Mouse (Mus musculus): ENCODE data around the gene Ppp1r12b. TPM values are rescaled to one million over a fixed set of nuclear protein-coding genes. Genes with fewer than 3 reads are reported as not detected.

Gene Ppp1r12b
- polyA plus RNA-seq, 1 experiment from 2014 or later: 6.7 TPM

DNA sequence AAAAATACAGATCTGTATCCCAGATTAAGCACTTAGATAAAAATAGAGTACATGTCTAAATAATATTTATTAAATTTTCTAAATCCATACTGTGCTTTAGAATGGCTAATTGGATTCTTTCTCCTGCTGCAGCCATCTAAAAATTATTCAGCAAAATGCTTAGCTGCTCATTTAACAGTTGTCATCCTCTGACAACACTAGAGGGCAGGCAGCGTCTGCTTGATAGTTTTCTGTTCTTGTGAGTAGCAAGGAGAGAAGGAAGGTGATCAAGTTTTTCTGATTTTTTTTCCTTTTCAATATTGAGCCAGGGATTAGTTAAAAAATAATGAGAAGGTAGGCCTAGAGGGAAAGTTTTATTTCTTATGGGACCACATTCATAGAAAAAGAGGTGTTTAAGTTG, 17.2 kb upstream of the Ppp1r12b start:
- Histone ChIP-seq H3K4me1 (replicated peaks) (0 out of 2 replicates have a peak, but pooled peaks cover 7% of the 10 kb centered on the region), H3K9me3 (no peaks in the 10 kb centered on the region), H3K27ac (no peak overlapping the region), H3K4me3 (no peak overlapping the region), H3K27me3 (ENCODE audit: insufficient read depth, poor library complexity, severe bottlenecking) (no peaks in the 10 kb centered on the region), H3K36me3 (peaks cover 77% of the 10 kb centered on the region)
- WGBS: 78% methylated on average over 1 of the region's 1 CpGs
- DNase-seq (ENCODE audit: low spot score): no peak

DNA sequence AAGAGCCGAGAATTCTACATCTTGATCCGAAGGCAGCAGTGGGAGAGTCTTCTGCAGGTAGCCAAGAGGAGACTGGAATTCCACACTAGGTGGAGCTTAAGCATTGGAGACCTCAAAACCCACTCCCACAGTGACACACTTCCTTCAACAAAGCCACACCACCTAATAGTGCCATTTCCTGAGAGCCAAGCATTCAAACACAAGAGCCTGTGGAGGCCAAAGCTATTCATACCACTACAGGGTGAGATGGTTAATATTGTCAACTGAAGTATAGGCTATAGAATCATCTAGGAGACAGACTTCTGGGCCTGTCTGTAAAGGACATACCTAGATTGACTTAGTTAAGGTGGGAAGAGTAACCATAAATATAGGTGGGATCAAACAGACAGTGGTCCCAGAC, 9.7 kb upstream of the Ppp1r12b start:
- Histone ChIP-seq H3K4me1 (replicated peaks) (peaks cover 21% of the 10 kb centered on the region), H3K27ac (no peak overlapping the region), H3K9me3 (no peaks in the 10 kb centered on the region), H3K4me3 (no peak overlapping the region), H3K27me3 (ENCODE audit: insufficient read depth, poor library complexity, severe bottlenecking) (0 out of 2 replicates have a peak, but pooled peaks cover 6% of the 10 kb centered on the region), H3K36me3 (peaks cover 49% of the 10 kb centered on the region)
- whole genome bisulfite sequencing: 93% methylated on average over 2 of the region's 2 CpGs
- DNase-seq (ENCODE audit: low spot score): no peak

DNA sequence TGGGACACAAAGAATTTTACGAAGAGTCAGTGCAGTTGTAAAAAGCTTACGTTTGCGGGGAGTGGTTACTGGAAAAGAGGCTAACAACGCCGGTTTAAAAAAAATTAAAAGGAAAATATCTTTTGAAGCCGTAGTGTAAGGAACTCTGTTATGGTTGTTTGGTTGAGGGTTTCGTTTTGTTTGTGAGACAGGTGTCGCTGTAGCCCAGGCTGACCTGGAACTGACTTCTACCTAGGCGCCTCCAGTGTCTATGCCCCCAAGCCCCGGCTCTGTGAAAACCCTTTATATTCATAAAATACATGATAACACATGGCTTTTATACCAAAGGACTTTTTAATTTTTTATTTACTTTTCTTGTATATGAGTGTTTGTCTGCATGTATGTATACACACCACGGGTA, 7.1 kb upstream of the Ppp1r12b start:
- no peak for DNase-seq (ENCODE audit: low spot score)
- Histone ChIP-seq H3K27ac (peak overlapping the region; percentile 89), H3K4me3 (peak overlapping the region; percentile 72), H3K27me3 (ENCODE audit: insufficient read depth, poor library complexity, severe bottlenecking) (0 out of 2 replicates have a peak, but pooled peaks cover 6% of the 10 kb centered on the region), H3K4me1 (replicated peaks) (peaks cover 21% of the 10 kb centered on the region), H3K36me3 (peaks cover 23% of the 10 kb centered on the region), H3K9me3 (no peaks in the 10 kb centered on the region)
- 6% methylated on average over 11 of the region's 11 CpGs for WGBS

DNA sequence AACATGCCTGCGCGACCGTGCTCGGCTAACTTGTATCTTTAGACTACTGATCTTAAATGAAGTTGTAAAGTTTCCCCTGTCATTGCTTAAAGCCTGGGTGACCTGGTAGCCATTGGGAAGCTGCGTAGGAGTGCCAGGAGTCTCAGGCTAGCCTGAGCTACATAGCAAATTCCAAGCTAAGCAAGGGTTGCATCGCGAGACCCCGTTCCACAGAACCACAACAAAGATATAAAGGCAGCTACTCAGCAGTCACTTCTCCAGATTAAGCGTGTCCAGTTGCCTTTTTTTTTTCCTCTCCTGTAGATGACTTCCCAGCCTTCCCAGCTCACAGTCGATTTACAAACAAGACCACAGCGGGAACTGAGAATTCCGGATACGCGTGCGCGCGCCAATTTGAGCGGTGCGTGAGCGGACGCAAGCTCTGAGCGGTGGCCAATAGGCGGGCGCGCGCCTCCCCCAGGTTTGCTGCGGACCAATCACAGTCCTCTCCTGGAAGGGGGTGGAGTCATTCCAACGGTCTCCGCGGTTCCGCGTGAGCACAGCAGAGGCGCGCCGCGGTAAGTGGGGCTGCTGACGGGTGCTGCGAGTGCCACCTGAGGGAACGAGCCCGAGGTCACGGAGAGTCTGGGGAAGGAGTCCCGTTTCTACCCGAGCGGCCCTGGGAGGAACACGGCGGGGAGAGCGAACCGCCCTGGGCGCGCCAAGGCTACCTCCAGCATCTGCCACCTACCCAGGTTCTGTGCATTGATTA, 6.5 kb upstream of the Ppp1r12b start, which contains the start of gene Ube2t:
Gene Ube2t (plus strand): TSS at position 513 of the 751 bp plus-strand sequence.
- H3K36me3 ChIP-seq: peaks cover 17% of the 10 kb centered on the region
- H3K4me1 ChIP-seq (replicated peaks): peaks cover 21% of the 10 kb centered on the region
- peak within 1 kb of the TSS; percentile 89 for H3K27ac ChIP-seq
- H3K4me3 ChIP-seq: peak within 1 kb of the TSS; percentile 72
- WGBS: 2% methylated on average over 50 of the region's 50 CpGs
- no peaks in the 10 kb centered on the region for H3K9me3 ChIP-seq
- H3K27me3 ChIP-seq (ENCODE audit: insufficient read depth, poor library complexity, severe bottlenecking): 0 out of 2 replicates have a peak, but pooled peaks cover 6% of the 10 kb centered on the region
- DNase-seq (ENCODE audit: low spot score): peak; percentile 95

DNA sequence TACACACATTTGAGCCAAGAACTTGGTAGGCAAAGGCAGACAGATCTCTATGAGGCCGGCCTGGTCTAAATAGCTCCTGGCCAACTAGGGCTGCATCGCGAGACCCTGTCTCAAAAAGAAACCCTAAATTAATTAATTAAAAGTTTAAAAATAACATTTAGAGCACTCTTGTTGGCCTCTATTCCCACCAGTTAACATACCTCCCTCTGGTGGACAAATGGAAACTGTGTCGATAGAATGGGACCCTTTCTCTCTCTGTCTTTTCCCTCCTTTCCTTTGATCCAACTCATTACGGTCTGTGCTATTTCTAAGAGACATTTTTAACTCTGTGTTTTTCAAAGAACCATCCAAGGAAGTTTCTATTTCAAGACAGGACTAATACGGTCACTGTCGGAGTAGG, 4.9 kb upstream of the Ppp1r12b start:
- DNase-seq (ENCODE audit: low spot score): no peak
- WGBS: 64% methylated on average over 7 of the region's 7 CpGs

GRCm38 (mm10) chr1:134955050-134955636, 599 bp downstream of the Ppp1r12b start:
- H3K36me3 ChIP-seq: no peaks in the 10 kb centered on the region
- peaks cover 18% of the 10 kb centered on the region for H3K4me1 ChIP-seq (replicated peaks)
- H3K9me3 ChIP-seq: no peaks in the 10 kb centered on the region
- H3K27me3 ChIP-seq (ENCODE audit: insufficient read depth, poor library complexity, severe bottlenecking): no peaks in the 10 kb centered on the region
- H3K4me3 ChIP-seq: peak overlapping the region; percentile 84
- no peak for DNase-seq (ENCODE audit: low spot score)
- 4% methylated on average over 16 of the region's 16 CpGs for WGBS
- peak overlapping the region; percentile 94 for H3K27ac ChIP-seq

More for the DNA sequence above, 4.9 kb upstream of the Ppp1r12b start:
- no peaks in the 10 kb centered on the region for H3K9me3 ChIP-seq
- H3K4me1 ChIP-seq (replicated peaks): peaks cover 23% of the 10 kb centered on the region
- H3K27ac ChIP-seq: no peak overlapping the region
- no peak overlapping the region for H3K4me3 ChIP-seq
- 0 out of 2 replicates have a peak, but pooled peaks cover 6% of the 10 kb centered on the region for H3K27me3 ChIP-seq (ENCODE audit: insufficient read depth, poor library complexity, severe bottlenecking)
- peaks cover 9% of the 10 kb centered on the region for H3K36me3 ChIP-seq

DNA sequence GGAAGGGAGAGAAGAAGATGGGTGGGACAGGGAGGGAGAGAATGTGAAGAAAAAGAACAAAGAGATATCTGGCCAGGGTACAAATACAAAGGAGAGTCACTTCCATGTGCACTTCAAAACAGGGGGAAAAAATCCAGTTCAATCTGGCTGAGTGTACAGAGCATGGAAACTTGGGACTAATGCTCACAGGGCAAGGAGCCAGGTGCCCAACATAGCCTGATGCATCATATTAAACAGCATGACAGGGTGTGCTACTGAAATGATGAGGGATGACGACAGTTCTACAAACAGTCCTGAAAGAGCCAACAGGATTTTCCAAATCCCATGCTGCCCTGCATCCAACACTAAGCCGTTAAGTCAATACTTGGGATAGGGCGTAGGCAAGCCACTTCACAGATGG, 5.8 kb downstream of the Ppp1r12b start:
- peaks cover 10% of the 10 kb centered on the region for H3K4me1 ChIP-seq (replicated peaks)
- WGBS: 89% methylated on average over 3 of the region's 3 CpGs
- no peak overlapping the region for H3K4me3 ChIP-seq
- no peak overlapping the region for H3K27ac ChIP-seq
- no peaks in the 10 kb centered on the region for H3K9me3 ChIP-seq
- no peak for DNase-seq (ENCODE audit: low spot score)
- peaks cover 9% of the 10 kb centered on the region for H3K36me3 ChIP-seq
- no peaks in the 10 kb centered on the region for H3K27me3 ChIP-seq (ENCODE audit: insufficient read depth, poor library complexity, severe bottlenecking)

- Histone ChIP-seq H3K4me3 (no peak overlapping the region), H3K36me3 (peaks cover 9% of the 10 kb centered on the region), H3K27ac (no peak overlapping the region), H3K9me3 (no peaks in the 10 kb centered on the region), H3K4me1 (replicated peaks) (no peaks in the 10 kb centered on the region), H3K27me3 (ENCODE audit: insufficient read depth, poor library complexity, severe bottlenecking) (no peaks in the 10 kb centered on the region)
- 85% methylated on average over 7 of the region's 7 CpGs for WGBS
- DNase-seq (ENCODE audit: low spot score): no peak
Measured at GRCm38 (mm10) chr1:134947590-134947989, 8.2 kb downstream of the Ppp1r12b start.

DNA sequence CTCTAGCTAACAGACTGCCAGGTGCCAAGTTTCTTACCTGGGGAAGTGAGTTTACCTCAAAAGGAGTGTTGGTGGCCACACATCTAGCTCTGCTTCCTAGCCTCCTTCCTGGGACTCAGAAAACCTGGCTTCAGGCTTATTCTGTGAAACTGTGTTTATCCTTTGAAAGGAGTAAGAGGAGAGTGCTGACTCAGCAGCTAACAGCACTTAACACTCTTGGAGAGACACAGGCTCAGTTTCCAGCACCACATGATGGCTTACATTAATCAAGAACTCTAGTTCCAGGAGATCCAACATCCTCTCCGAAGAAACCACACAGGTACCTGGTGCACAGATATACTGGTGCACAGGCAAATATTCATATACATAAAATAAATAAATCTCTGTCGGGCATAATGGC, 12.8 kb downstream of the Ppp1r12b start:
- Histone ChIP-seq H3K9me3 (no peaks in the 10 kb centered on the region), H3K27ac (no peak overlapping the region), H3K4me1 (replicated peaks) (0 out of 2 replicates have a peak, but pooled peaks cover 3% of the 10 kb centered on the region), H3K4me3 (no peak overlapping the region), H3K36me3 (peaks cover 4% of the 10 kb centered on the region), H3K27me3 (ENCODE audit: insufficient read depth, poor library complexity, severe bottlenecking) (no peaks in the 10 kb centered on the region)
- 92% methylated on average over 2 of the region's 2 CpGs for WGBS
- no peak for DNase-seq (ENCODE audit: low spot score)

DNA sequence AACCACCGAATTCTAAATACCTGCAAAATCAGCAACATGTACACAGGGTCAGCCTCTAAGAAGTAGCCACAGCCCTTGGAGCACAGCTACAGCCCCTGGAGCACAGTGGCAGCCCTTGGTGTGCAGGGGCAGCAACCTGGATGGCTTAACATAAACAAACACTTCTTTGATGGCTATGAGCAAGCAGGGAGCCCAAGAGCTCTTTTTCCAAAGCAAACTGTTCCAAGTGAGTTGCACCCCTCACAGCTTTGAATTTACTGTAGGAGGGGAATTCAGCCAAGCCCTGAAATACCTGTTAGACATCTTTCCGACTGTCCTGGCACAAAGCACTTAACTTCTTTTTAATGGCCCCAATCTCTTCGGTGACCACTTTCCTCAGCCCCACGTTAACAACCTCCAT, 14.9 kb downstream of the Ppp1r12b start:
- 80% methylated on average over 4 of the region's 4 CpGs for WGBS
- Histone ChIP-seq H3K27me3 (ENCODE audit: insufficient read depth, poor library complexity, severe bottlenecking) (no peaks in the 10 kb centered on the region), H3K4me3 (no peak overlapping the region), H3K9me3 (no peaks in the 10 kb centered on the region), H3K4me1 (replicated peaks) (0 out of 2 replicates have a peak, but pooled peaks cover 3% of the 10 kb centered on the region), H3K36me3 (no peaks in the 10 kb centered on the region), H3K27ac (no peak overlapping the region)
- no peak for DNase-seq (ENCODE audit: low spot score)

DNA sequence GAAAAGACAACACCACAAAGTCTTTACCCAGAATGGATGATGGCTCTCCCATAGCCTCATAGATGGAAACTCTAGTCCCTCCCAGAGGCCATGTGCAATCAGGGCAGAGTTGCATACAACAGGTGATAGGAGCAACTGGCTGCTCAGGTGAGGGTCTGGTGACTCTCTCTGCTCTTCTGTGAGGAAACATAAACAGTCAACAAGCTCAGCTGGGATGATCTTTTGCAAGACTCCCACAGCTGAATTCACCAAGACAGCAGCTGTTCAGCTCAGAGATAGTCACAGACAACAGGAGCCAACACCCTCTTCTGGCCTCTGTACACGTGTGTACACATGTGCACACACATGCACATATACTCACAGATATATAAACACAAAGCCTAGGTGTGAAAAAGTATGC, 17.5 kb downstream of the Ppp1r12b start:
- Histone ChIP-seq H3K9me3 (no peaks in the 10 kb centered on the region), H3K27ac (no peak overlapping the region), H3K4me1 (replicated peaks) (0 out of 2 replicates have a peak, but pooled peaks cover 3% of the 10 kb centered on the region), H3K4me3 (no peak overlapping the region), H3K36me3 (no peaks in the 10 kb centered on the region), H3K27me3 (ENCODE audit: insufficient read depth, poor library complexity, severe bottlenecking) (no peaks in the 10 kb centered on the region)
- WGBS: 85% methylated on average over 1 of the region's 1 CpGs
- DNase-seq (ENCODE audit: low spot score): no peak

GRCm38 (mm10) chr1:134936335-134936734, 19.4 kb downstream of the Ppp1r12b start:
- Histone ChIP-seq H3K36me3 (no peaks in the 10 kb centered on the region), H3K9me3 (no peaks in the 10 kb centered on the region), H3K27me3 (ENCODE audit: insufficient read depth, poor library complexity, severe bottlenecking) (no peaks in the 10 kb centered on the region), H3K4me3 (no peak overlapping the region), H3K4me1 (replicated peaks) (peaks cover 8% of the 10 kb centered on the region), H3K27ac (no peak overlapping the region)
- no peak for DNase-seq (ENCODE audit: low spot score)
- 88% methylated on average over 6 of the region's 6 CpGs for WGBS

- no peaks in the 10 kb centered on the region for H3K9me3 ChIP-seq
- 49% methylated on average over 7 of the region's 7 CpGs for WGBS
- H3K4me3 ChIP-seq: no peak overlapping the region
- H3K27ac ChIP-seq: no peak overlapping the region
- peaks cover 6% of the 10 kb centered on the region for H3K4me1 ChIP-seq (replicated peaks)
- DNase-seq (ENCODE audit: low spot score): peak; percentile 6
- H3K27me3 ChIP-seq (ENCODE audit: insufficient read depth, poor library complexity, severe bottlenecking): no peaks in the 10 kb centered on the region
- no peaks in the 10 kb centered on the region for H3K36me3 ChIP-seq
Measured at GRCm38 (mm10) chr1:134932431-134932830, 23.3 kb downstream of the Ppp1r12b start.
